Mouse (Mus musculus) left cerebral cortex, adult 18-20 months (tissue): Measurements from ENCODE around the gene Wdr3. TPM values are rescaled to one million over a fixed set of nuclear protein-coding genes. Genes with fewer than 3 reads are reported as not detected.
A peak's percentile ranks its signal among the peaks of the same experiment; 100 is the strongest.

Experiments
- DNase-seq, 2 experiments: peaks; one replicate each; pipeline ENCODE4 v3.0.0; 2021 to 2022; ENCODE audit warnings: low spot score in 2 of 2, mixed read lengths in 1 of 2
- long read RNA-seq, 2 experiments: library from polyadenylated mRNA; stranded (forward); transcript quantifications; one replicate each; pipeline ENCODE4 v2.0.0; 2021
- total RNA-seq, 2 experiments: library from RNA; stranded (reverse); gene quantifications; 2 replicates each; pipeline ENCODE4 v1.2.3; 2021

The Wdr3 gene
- total RNA-seq, result 10 to 100 TPM; 22.9 to 25.2 TPM
- long read RNA-seq, experiment 1, transcript Wdr3-201 (27 exons, 3,432 nt), result major isoform, 28 of 40 reads
- long read RNA-seq, experiment 1, partial matches to known transcripts, result 3 of 40 reads
- long read RNA-seq, experiment 1, other reads (novel, unspliced or antisense), result 9 of 40 reads
- long read RNA-seq, experiment 2, transcript Wdr3-201 (27 exons, 3,432 nt), result major isoform, 18 of 27 reads
- long read RNA-seq, experiment 2, partial matches to known transcripts, result 5 of 27 reads
- long read RNA-seq, experiment 2, other reads (novel, unspliced or antisense), result 4 of 27 reads

- peak; percentile 94 to 96 for DNase-seq
Measured at GRCm38 (mm10) chr3:100162315-100163105, at the start of gene Wdr3, which contains the start of gene Gdap2. Gene Wdr3, minus strand, starts transcription at chr3:100162407. Gene Gdap2, plus strand, starts transcription at chr3:100162381.

DNA sequence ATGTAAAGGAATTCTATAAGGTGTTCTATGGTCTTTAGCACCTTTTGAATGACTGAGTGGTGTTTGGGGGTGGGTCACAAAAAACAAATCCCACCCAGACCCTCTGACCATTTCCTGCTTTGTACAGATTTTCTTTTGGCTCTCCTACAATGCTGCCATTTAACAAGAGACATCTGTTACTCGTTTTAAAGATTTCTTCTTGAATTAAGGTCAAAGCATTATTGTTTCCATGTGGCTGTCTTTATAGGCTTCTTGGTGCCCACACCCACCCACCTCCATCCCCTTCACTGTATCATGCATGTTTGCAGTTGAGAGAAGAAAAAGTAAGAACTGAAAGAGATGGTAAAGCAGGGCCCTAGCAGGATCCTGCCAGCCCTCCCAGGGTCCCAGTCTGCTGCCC, 44.8 kb upstream of the Wdr3 start:
- DNase-seq, result no peak

- DNase-seq, result no peak
Measured at GRCm38 (mm10) chr3:100201554-100201953, 39.3 kb upstream of the Wdr3 start.

- DNase-seq, result no peak
Measured at GRCm38 (mm10) chr3:100194210-100194609, 32.0 kb upstream of the Wdr3 start.

GRCm38 (mm10) chr3:100189861-100190260, 27.7 kb upstream of the Wdr3 start:
- no peak for DNase-seq

GRCm38 (mm10) chr3:100189444-100189843, 27.2 kb upstream of the Wdr3 start:
- DNase-seq, result peak; percentile 71 to 81

DNA sequence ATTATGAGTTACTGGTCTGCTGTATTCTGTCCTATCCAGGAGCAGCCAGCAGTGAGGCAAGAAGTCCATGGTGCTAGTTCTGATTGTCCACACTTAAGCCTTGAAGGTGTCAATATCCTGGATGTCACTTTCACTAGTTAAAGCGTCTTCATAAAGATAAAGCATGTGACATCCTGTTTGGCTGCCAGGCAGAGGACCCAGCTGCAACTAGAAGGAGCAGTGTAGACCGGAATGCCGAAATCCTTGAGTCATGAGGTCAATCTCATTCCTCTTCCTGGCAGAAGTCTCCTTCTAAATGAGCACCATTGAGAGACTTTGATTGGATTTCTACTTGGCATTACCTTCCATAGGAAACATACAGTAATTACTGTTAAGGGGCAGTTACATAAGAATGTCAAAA, 18.3 kb upstream of the Wdr3 start:
- no peak for DNase-seq

- DNase-seq, result no peak
Measured at GRCm38 (mm10) chr3:100176031-100176430, 13.8 kb upstream of the Wdr3 start.

- DNase-seq, result no peak
Measured at GRCm38 (mm10) chr3:100164991-100165390, 2.8 kb upstream of the Wdr3 start.

GRCm38 (mm10) chr3:100163556-100163955, 1.3 kb upstream of the Wdr3 start:
- no peak for DNase-seq

GRCm38 (mm10) chr3:100161665-100162314, 417 bp downstream of the Wdr3 start:
- no peak for DNase-seq

- DNase-seq, result no peak
Measured at GRCm38 (mm10) chr3:100160682-100161445, 1.3 kb downstream of the Wdr3 start.

- no peak for DNase-seq
Measured at GRCm38 (mm10) chr3:100122445-100122844, 39.8 kb downstream of the Wdr3 start.

DNA sequence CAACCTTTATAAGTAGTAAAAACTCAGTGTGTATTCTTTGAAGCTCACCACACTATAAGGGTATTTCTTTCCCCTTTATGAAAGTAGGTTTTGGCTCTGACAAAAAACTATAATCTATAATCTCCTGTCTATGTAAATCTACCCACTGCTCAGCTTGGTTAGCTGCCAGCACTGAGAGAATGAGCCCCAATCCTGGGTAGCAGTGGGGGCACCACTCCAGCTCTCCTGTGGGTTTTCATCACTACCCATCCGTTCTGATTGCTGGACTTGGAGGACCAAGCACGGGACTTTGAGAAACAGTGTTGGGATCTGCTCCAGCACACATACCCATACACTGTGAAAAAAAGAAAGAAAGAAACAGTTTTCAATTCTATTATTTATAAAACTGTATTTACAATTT, 40.2 kb downstream of the Wdr3 start:
- no peak for DNase-seq

GRCm38 (mm10) chr3:100118681-100119080, 43.5 kb downstream of the Wdr3 start:
- DNase-seq, result no peak

DNA sequence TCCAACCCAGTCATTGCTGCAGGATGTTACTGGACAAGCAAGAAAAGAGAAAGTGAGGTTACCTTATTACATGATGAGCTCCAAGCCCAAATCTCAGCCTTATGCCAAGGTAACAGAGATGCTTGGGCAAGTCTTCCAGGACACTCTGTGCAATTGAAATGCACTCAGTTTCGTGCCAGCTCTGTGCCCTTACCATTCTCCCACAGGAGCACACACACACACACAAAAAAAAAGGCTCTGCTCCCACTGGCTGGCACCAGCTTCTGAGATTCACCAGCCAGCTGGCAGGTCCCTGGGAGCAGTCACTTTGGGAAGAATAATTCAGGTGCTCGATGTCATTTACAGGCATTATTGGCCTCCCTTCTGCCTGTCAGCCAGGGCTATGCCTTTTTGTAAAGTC, 55.5 kb downstream of the Wdr3 start:
- DNase-seq, result no peak

DNA sequence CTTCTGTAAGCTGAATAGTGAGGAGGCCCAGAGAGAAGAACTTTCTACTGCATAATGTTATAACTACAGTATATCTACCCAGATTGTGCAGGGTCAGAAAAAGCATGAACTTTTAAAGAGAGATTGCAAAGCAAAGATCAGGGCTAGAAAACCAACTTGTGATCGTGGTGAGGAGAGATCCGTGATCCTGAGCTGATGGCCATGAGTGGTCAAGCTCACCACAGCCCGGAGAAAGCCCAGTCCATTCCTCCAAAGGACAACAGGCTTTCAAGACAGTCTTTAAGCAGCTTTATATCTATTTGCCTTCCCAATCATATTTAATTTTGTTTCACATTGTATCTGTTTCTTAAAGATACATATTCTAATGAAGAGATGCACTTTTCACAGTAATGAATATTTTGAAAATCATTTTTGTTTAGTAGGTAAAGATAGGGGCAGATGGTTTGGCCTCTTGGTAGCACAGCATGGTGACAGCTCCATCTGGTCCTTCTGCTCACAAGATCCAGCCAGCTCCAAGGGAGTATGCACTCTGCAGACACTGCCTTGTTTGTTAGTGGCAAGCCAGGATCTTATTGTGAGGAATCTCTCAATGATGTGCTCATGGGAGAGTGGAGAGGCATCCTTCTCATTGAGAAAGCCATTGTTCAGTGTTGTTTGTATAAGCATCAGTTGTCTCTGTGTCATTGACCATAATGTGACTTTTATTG, 59.7 kb downstream of the Wdr3 start:
- no peak for DNase-seq
